Mouse (Mus musculus): ENCODE data around the gene Itgae.

GRCm38 (mm10) chr11:73094231-73094995 lies 4.0 kb downstream of the Itgae start:
- TF ChIP-seq GATA1 (IDR thresholded peaks at IDR 0.05; ENCODE audit: low read length) (no peak), TAL1 (IDR thresholded peaks at IDR 0.05; ENCODE audit: low read length) (no peak)
